Mouse (Mus musculus) intestine, embryonic 14.5 days (tissue): ENCODE results near the gene Galnt2. TPM values are rescaled to one million over a fixed set of nuclear protein-coding genes. Genes with fewer than 3 reads are reported as not detected.
A peak's percentile ranks its signal among the peaks of the same experiment; 100 is the strongest.

Experiments used
- ATAC-seq: fragments of 200-750 bp; cut with Nextera tagmentation; replicated peaks from 2 replicates; pipeline ENCODE4 v1.8.0; 2017; ENCODE audit warnings: low read depth, moderate number of reproducible peaks, moderate TSS enrichment, moderate library complexity; ENCODE audit not compliant: low FRiP score, low TSS enrichment
- DNase-seq: peaks from one replicate; pipeline ENCODE4 v3.0.0-alpha.2; 2018; ENCODE audit warnings: low spot score
- H3K27ac ChIP-seq: fragments of 300-500 bp; sonication (generic); 2 replicates; pipeline ENCODE4 v1.5.1; 2014; ENCODE audit warnings: low read depth, mild to moderate bottlenecking, control low read depth
- H3K27me3 ChIP-seq: fragments of 300-500 bp; sonication (generic); replicated peaks from 2 replicates; pipeline ENCODE4 v1.6.1; 2014; ENCODE audit warnings: low read length, control low read depth; ENCODE audit not compliant: control insufficient read depth, insufficient read depth
- H3K36me3 ChIP-seq: fragments of 300-500 bp; sonication (generic); 2 replicates; pipeline ENCODE4 v1.6.1; 2014; ENCODE audit warnings: low read length, control low read depth; ENCODE audit not compliant: control insufficient read depth, insufficient read depth
- H3K4me1 ChIP-seq: fragments of 300-500 bp; sonication (generic); replicated peaks from 2 replicates; pipeline ENCODE4 v1.6.1; 2014; ENCODE audit warnings: low read length, control low read depth, mixed read lengths; ENCODE audit not compliant: control insufficient read depth, insufficient read depth
- H3K4me2 ChIP-seq: fragments of 300-500 bp; sonication (generic); 2 replicates; pipeline ENCODE4 v1.6.1; 2014; ENCODE audit warnings: low read length
- H3K4me3 ChIP-seq: fragments of 300-500 bp; sonication (generic); 2 replicates; pipeline ENCODE4 v1.5.1; 2014; ENCODE audit warnings: low read depth, low read length, control low read depth, mixed read lengths
- H3K9ac ChIP-seq: fragments of 300-500 bp; sonication (generic); 2 replicates; pipeline ENCODE4 v1.6.1; 2014; ENCODE audit warnings: mild to moderate bottlenecking, low read length
- H3K9me3 ChIP-seq: fragments of 300-500 bp; sonication (generic); 2 replicates; pipeline ENCODE4 v1.6.1; 2016; ENCODE audit warnings: low read length, control low read depth; ENCODE audit not compliant: control insufficient read depth
- WGBS: fragments of 180-500 bp; shearing (Covaris S2); extraction: QIAGEN DNeasy Blood & Tissue Kit; methylation state at CpG from one replicate; pipeline ENCODE4 v1.1.7; 2014; 5-methylcytosine and 5-hydroxymethylcytosine counted together
- polyA plus RNA-seq: library from polyadenylated mRNA; unstranded; fragments of >200 nt; fragmentation: Nextera tagmentation; extraction: Ambion mirVana; gene quantifications from 2 replicates; pipeline ENCODE4 v1.2.1, GENCODE M21; 2014

Galnt2 gene
- polyA plus RNA-seq, 1 experiment from 2014 or later: 63.9 TPM

- no peak overlapping the region for H3K9ac ChIP-seq
- H3K9me3 ChIP-seq: no peaks in the 10 kb centered on the region
- no peak overlapping the region for H3K4me3 ChIP-seq
- ATAC-seq (no peak), DNase-seq (no peak)
- no peaks in the 10 kb centered on the region for H3K27me3 ChIP-seq
- no peak overlapping the region for H3K4me2 ChIP-seq
- H3K4me1 ChIP-seq: peaks cover 13% of the 10 kb centered on the region
- H3K27ac ChIP-seq: no peak overlapping the region
- 83% methylated on average over 5 of the region's 5 CpGs for WGBS
- no peaks in the 10 kb centered on the region for H3K36me3 ChIP-seq
Measured at GRCm38 (mm10) chr8:124193992-124194391, 37.2 kb upstream of the Galnt2 start.

- Histone ChIP-seq H3K36me3 (no peaks in the 10 kb centered on the region), H3K27ac (no peak overlapping the region; the same call in 1 of the 2 replicates), H3K4me2 (no peak overlapping the region), H3K9me3 (no peaks in the 10 kb centered on the region), H3K9ac (no peak overlapping the region), H3K27me3 (no peaks in the 10 kb centered on the region), H3K4me1 (peaks cover 13% of the 10 kb centered on the region), H3K4me3 (no peak overlapping the region)
- 24% methylated on average over 5 of the region's 5 CpGs for WGBS
- no peak for ATAC-seq
- DNase-seq: no peak
Measured at GRCm38 (mm10) chr8:124196195-124196594, 35.0 kb upstream of the Galnt2 start.

- H3K9ac ChIP-seq: no peak overlapping the region
- WGBS: 31% methylated on average over 5 of the region's 5 CpGs
- no peaks in the 10 kb centered on the region for H3K9me3 ChIP-seq
Measured at GRCm38 (mm10) chr8:124196797-124197196, 34.4 kb upstream of the Galnt2 start.

GRCm38 (mm10) chr8:124198230-124198629, 33.0 kb upstream of the Galnt2 start:
- H3K4me3 ChIP-seq: no peak overlapping the region
- H3K36me3 ChIP-seq: no peaks in the 10 kb centered on the region
- DNase-seq: no peak
- no peak for ATAC-seq
- H3K4me2 ChIP-seq: no peak overlapping the region
- H3K27me3 ChIP-seq: no peaks in the 10 kb centered on the region
- 82% methylated on average over 7 of the region's 7 CpGs for WGBS
- peaks cover 13% of the 10 kb centered on the region for H3K4me1 ChIP-seq
- no peaks in the 10 kb centered on the region for H3K9me3 ChIP-seq
- no peak overlapping the region for H3K9ac ChIP-seq
- H3K27ac ChIP-seq: no peak overlapping the region

More at GRCm38 (mm10) chr8:124196797-124197196, 34.4 kb upstream of the Galnt2 start:
- Histone ChIP-seq H3K4me2 (no peak overlapping the region), H3K27ac (no peak overlapping the region), H3K27me3 (no peaks in the 10 kb centered on the region), H3K4me1 (peaks cover 13% of the 10 kb centered on the region), H3K36me3 (no peaks in the 10 kb centered on the region), H3K4me3 (no peak overlapping the region)
- DNase-seq (no peak), ATAC-seq (no peak)

GRCm38 (mm10) chr8:124200400-124200799, 30.8 kb upstream of the Galnt2 start:
- no peak overlapping the region for H3K27ac ChIP-seq
- no peak overlapping the region for H3K4me3 ChIP-seq
- H3K4me1 ChIP-seq: peaks cover 13% of the 10 kb centered on the region
- no peak for DNase-seq
- no peaks in the 10 kb centered on the region for H3K9me3 ChIP-seq
- WGBS: 46% methylated on average over 7 of the region's 7 CpGs
- no peak overlapping the region for H3K4me2 ChIP-seq
- no peaks in the 10 kb centered on the region for H3K27me3 ChIP-seq
- no peaks in the 10 kb centered on the region for H3K36me3 ChIP-seq
- no peak for ATAC-seq
- H3K9ac ChIP-seq: no peak overlapping the region

GRCm38 (mm10) chr8:124201706-124202105, 29.5 kb upstream of the Galnt2 start:
- H3K9me3 ChIP-seq: no peaks in the 10 kb centered on the region

GRCm38 (mm10) chr8:124202895-124203294, 28.3 kb upstream of the Galnt2 start:
- Histone ChIP-seq H3K9me3 (no peaks in the 10 kb centered on the region), H3K4me2 (no peak overlapping the region), H3K36me3 (no peaks in the 10 kb centered on the region), H3K4me1 (no peaks in the 10 kb centered on the region), H3K27ac (no peak overlapping the region), H3K9ac (no peak overlapping the region), H3K4me3 (no peak overlapping the region), H3K27me3 (no peaks in the 10 kb centered on the region)
- ATAC-seq: no peak
- DNase-seq: no peak
- WGBS: 70% methylated on average over 5 of the region's 5 CpGs

More at GRCm38 (mm10) chr8:124201706-124202105, 29.5 kb upstream of the Galnt2 start:
- DNase-seq: no peak
- H3K4me3 ChIP-seq: no peak overlapping the region
- H3K36me3 ChIP-seq: no peaks in the 10 kb centered on the region
- H3K27ac ChIP-seq: no peak overlapping the region
- H3K27me3 ChIP-seq: no peaks in the 10 kb centered on the region
- peaks cover 7% of the 10 kb centered on the region for H3K4me1 ChIP-seq
- 56% methylated on average over 8 of the region's 8 CpGs for WGBS
- no peak overlapping the region for H3K9ac ChIP-seq
- no peak overlapping the region for H3K4me2 ChIP-seq
- ATAC-seq: no peak

- 90% methylated on average over 13 of the region's 13 CpGs for WGBS
- DNase-seq (no peak), ATAC-seq (no peak)
- no peaks in the 10 kb centered on the region for H3K9me3 ChIP-seq
- H3K9ac ChIP-seq: no peak overlapping the region
- H3K4me1 ChIP-seq: no peaks in the 10 kb centered on the region
- H3K4me2 ChIP-seq: no peak overlapping the region
- H3K36me3 ChIP-seq: no peaks in the 10 kb centered on the region
- no peaks in the 10 kb centered on the region for H3K27me3 ChIP-seq
- no peak overlapping the region for H3K4me3 ChIP-seq
- H3K27ac ChIP-seq: no peak overlapping the region
Measured at GRCm38 (mm10) chr8:124204001-124204601, 27.1 kb upstream of the Galnt2 start.

GRCm38 (mm10) chr8:124212148-124212547, 19.0 kb upstream of the Galnt2 start:
- H3K27me3 ChIP-seq: no peaks in the 10 kb centered on the region
- H3K4me3 ChIP-seq: no peak overlapping the region
- H3K4me2 ChIP-seq: no peak overlapping the region
- H3K36me3 ChIP-seq: no peaks in the 10 kb centered on the region
- ATAC-seq (no peak), DNase-seq (no peak)
- H3K4me1 ChIP-seq: 0 out of 2 replicates have a peak, but pooled peaks cover 5% of the 10 kb centered on the region
- H3K9me3 ChIP-seq: no peaks in the 10 kb centered on the region
- 19% methylated on average over 2 of the region's 2 CpGs for WGBS
- no peak overlapping the region for H3K9ac ChIP-seq
- H3K27ac ChIP-seq: peak overlapping the region; percentile 64
